Mouse (Mus musculus) CH12.LX (cell line): ENCODE data around the gene Ugt2b34.

Experiments
- CTCF ChIP-seq, 2 experiments: IDR thresholded peaks in 1 of 2; conservative IDR thresholded peaks in 1 of 2; 2 replicates each; pipeline ENCODE4 v1.5.1; 2011 to 2012; ENCODE audit warnings: low read depth in 2 of 2, low read length in 2 of 2, improper control_type of control experiment in 1 of 2, inconsistent platforms in 1 of 2, mild to moderate bottlenecking in 1 of 2, moderate library complexity in 1 of 2
- E2F4 ChIP-seq: IDR thresholded peaks from 2 replicates; pipeline ENCODE4 v1.6.1; 2011; ENCODE audit warnings: low read depth, low read length, improper control_type of control experiment; ENCODE audit not compliant: insufficient replicate concordance
- ETS1 ChIP-seq: conservative IDR thresholded peaks from 2 replicates; pipeline ENCODE4 v1.6.1; 2012; ENCODE audit warnings: low read depth, mild to moderate bottlenecking, inconsistent platforms, low read length, improper control_type of control experiment, moderate library complexity
- KAT2A ChIP-seq: IDR thresholded peaks from 2 replicates; pipeline ENCODE4 v1.6.1; 2012; ENCODE audit warnings: low read length, improper control_type of control experiment, inconsistent platforms; ENCODE audit not compliant: insufficient replicate concordance
- POLR2A ChIP-seq: IDR thresholded peaks from 2 replicates; pipeline ENCODE4 v1.6.1; 2011; ENCODE audit warnings: low read depth, mild to moderate bottlenecking, improper control_type of control experiment, low read length
- RAD21 ChIP-seq: IDR thresholded peaks from 2 replicates; pipeline ENCODE4 v1.6.1; 2011; ENCODE audit warnings: low read depth, mild to moderate bottlenecking, low read length, improper control_type of control experiment, moderate library complexity
- TCF12 ChIP-seq: IDR thresholded peaks from 2 replicates; pipeline ENCODE4 v1.6.1; 2014; ENCODE audit warnings: low read depth, mild to moderate bottlenecking, inconsistent platforms, low read length, improper control_type of control experiment
- ZKSCAN1 ChIP-seq: IDR thresholded peaks from 2 replicates; pipeline ENCODE4 v1.6.1; 2012; ENCODE audit warnings: low read depth, inconsistent platforms, low read length, improper control_type of control experiment, borderline replicate concordance
- ZMIZ1 ChIP-seq: IDR thresholded peaks from 2 replicates; pipeline ENCODE4 v1.6.1; 2012; ENCODE audit warnings: low read depth, mild to moderate bottlenecking, inconsistent platforms, low read length, improper control_type of control experiment

GRCm38 (mm10) chr5:86851658-86852057 lies 55.1 kb downstream of the Ugt2b34 start:
- TF ChIP-seq POLR2A, result no peak
- no peak for TF ChIP-seq TCF12
- TF ChIP-seq CTCF (conservative IDR thresholded peaks at IDR 0.05 in 1 of 2, IDR thresholded peaks at IDR 0.05 in 1 of 2; ENCODE audit: low read depth in 2 of 2, low read length in 2 of 2), result no peak
- no peak for TF ChIP-seq ZKSCAN1
- TF ChIP-seq E2F4, result no peak
- TF ChIP-seq KAT2A, result no peak
- no peak for TF ChIP-seq ETS1
- no peak for TF ChIP-seq RAD21
- no peak for TF ChIP-seq ZMIZ1
